Mouse (Mus musculus) colon, adult 2 months (tissue): ENCODE data around the gene Ptgs1. TPM values are rescaled to one million over a fixed set of nuclear protein-coding genes. Genes with fewer than 3 reads are reported as not detected.

Source experiments
- polyA plus RNA-seq: library from polyadenylated mRNA; depleted of rRNA; stranded (reverse); fragments of >200 nt; gene quantifications from 2 replicates; pipeline ENCODE4 v1.2.3, GENCODE M21; 2012; rRNA removed

The Ptgs1 gene
- 36.4 and 46.0 TPM in 2 replicates for polyA plus RNA-seq

GRCm38 (mm10) chr2:36230366-36230765, at the start of gene Ptgs1:
Ptgs1 (plus strand) TSS chr2:36230426.

Other genes with a start within 250 kb of the Ptgs1 start
- 76.9 and 80.2 TPM in 2 replicates for gene Ndufa8, start 181.0 kb upstream of the Ptgs1 start, polyA plus RNA-seq
- gene Morn5, start 181.0 kb upstream of the Ptgs1 start, polyA plus RNA-seq: not detected in 2 replicates
- gene Lhx6, start 125.0 kb upstream of the Ptgs1 start, polyA plus RNA-seq: 0.40 and 1.1 TPM in 2 replicates
- 11.8 and 20.3 TPM in 2 replicates for gene Mrrf, start 94.0 kb upstream of the Ptgs1 start, polyA plus RNA-seq
- 5.8 and 6.3 TPM in 2 replicates for gene Rbm18, start 93.7 kb upstream of the Ptgs1 start, polyA plus RNA-seq
- not detected in 2 replicates for gene Olfr338, start 143.1 kb downstream of the Ptgs1 start, polyA plus RNA-seq
- gene Olfr339, start 188.5 kb downstream of the Ptgs1 start, polyA plus RNA-seq: not detected in 2 replicates
- not detected in 2 replicates for gene Olfr340, start 222.2 kb downstream of the Ptgs1 start, polyA plus RNA-seq